Mouse (Mus musculus) left cerebral cortex, postnatal 14 days (tissue): Measurements from ENCODE around the gene Hist2h2be. TPM values are rescaled to one million over a fixed set of nuclear protein-coding genes. Genes with fewer than 3 reads are reported as not detected.
"Not testable (repeated sequence)": the region's sequence is repeated elsewhere in the genome, so short reads cannot be mapped to it uniquely, and the experiment has no call there.

Source experiments
- DNase-seq, 2 experiments: peaks; one replicate each; pipeline ENCODE4 v3.0.0; 2021 to 2022; ENCODE audit warnings: low spot score in 2 of 2, mixed read lengths in 1 of 2
- intact Hi-C: fragments of 180-260 bp; cut with DNase I; formaldehyde crosslinking; loops from one replicate; pipeline ENCODE4 v1.15.1; 2025
- total RNA-seq, 2 experiments: library from RNA; stranded (reverse); gene quantifications; 2 replicates each; pipeline ENCODE4 v1.2.3; 2021

Hist2h2be gene
- total RNA-seq, 2 experiments from 2014 or later, result 2.3 to 3.8 TPM

- intact Hi-C loops, result no loop called here
- no peak for DNase-seq
Measured at GRCm38 (mm10) chr3:96254683-96255355, 33.9 kb downstream of the Hist2h2be start.

DNA sequence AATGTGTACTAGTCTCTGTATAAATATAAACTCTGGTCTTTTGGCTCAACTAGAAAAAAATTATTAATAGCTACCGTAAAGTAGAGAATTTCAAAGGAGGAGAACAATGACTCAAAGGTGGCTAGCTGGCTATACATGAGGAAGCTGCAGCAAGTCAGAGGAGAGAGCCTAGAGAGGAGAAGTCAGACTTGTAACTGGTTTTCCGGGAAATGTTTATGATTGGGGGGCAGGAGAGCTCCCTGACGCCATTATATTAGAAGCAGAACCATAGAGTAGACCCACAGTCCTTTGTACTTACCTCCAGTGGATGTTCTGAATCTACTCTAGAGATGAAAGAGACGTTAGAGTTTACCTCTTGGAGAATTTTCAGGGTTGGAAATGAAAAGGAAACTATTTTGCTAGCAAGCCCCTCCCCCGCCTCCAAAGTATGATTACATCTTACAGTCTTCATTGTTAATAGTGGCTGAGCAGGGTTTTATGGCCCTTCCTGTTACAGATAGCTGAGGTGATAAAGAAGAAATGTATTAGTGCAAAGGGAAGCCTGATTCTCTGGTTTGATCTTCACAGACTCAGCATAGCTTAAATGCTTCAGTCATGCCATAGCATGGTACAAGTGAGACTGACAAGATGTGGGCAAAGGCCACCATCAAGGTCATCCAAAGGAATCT, 35.1 kb downstream of the Hist2h2be start:
- intact Hi-C loops, result no loop called here
- no peak for DNase-seq

DNA sequence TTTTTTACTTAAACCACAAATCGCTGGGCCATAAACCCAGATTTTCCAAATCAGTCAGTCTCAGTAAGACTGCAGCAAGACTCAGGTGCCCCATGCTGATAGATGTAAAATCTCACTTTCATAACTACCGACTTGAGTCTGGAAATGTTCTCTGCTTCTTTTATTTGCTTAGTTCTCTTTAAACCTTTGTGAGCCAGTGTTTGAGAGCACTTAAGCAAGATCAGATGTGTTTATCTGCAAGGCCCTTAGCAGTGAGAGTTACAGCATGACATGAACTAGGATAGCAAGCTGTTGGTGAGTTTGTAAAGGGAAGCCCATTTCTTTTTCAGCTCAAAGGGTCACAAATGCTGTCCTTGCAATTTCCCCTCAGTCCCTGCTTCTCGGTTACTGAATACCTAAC, 36.3 kb downstream of the Hist2h2be start:
- DNase-seq, result no peak
- intact Hi-C loops, result no loop called here

- DNase-seq, result peak in 1 of 2 experiments; percentile 56
- intact Hi-C loops, result no loop called here
Measured at GRCm38 (mm10) chr3:96260220-96260619, 39.3 kb downstream of the Hist2h2be start.

GRCm38 (mm10) chr3:96261623-96262022, 40.7 kb downstream of the Hist2h2be start:
- no peak for DNase-seq
- intact Hi-C loops, result no loop called here

GRCm38 (mm10) chr3:96262216-96262875, 41.4 kb downstream of the Hist2h2be start:
- DNase-seq, result peak; percentile 73 to 80
- intact Hi-C loops, result no loop called here

GRCm38 (mm10) chr3:96262979-96263550, 42.1 kb downstream of the Hist2h2be start, which contains the start of gene Hist2h4:
Hist2h4 (minus strand) TSS chr3:96263311.
- peak; percentile 97 to 98 for DNase-seq
- intact Hi-C loops, result no loop called here

GRCm38 (mm10) chr3:96263558-96264403, 42.9 kb downstream of the Hist2h2be start:
- DNase-seq, result no peak
- intact Hi-C loops, result no loop called here

DNA sequence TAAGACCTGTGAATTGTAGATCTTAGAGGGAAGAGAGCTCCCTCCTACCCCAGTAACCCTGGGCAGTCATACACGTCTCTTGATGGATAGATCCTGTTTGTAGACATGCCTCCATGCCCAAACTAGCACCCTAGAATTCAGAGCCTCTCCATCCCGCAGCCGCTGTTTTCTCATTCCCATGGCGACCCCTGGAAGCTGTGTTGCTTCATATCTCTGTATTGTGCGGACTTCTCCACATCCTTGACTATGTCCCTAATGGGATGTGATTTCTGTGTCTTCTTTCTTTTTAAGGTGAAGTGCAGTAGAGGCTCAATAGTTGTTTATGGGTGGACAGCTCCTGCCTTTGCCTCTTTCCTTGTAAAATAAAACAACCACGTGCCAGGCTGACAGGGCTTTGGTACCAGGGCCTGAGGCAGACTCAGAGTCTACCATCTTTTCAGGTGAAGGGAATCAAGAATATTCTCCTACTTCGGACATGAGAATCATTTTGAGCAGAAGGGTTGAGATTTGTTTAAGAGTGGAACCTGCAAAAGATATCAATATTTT, 43.6 kb downstream of the Hist2h2be start:
- intact Hi-C loops, result no loop called here
- no peak for DNase-seq

DNA sequence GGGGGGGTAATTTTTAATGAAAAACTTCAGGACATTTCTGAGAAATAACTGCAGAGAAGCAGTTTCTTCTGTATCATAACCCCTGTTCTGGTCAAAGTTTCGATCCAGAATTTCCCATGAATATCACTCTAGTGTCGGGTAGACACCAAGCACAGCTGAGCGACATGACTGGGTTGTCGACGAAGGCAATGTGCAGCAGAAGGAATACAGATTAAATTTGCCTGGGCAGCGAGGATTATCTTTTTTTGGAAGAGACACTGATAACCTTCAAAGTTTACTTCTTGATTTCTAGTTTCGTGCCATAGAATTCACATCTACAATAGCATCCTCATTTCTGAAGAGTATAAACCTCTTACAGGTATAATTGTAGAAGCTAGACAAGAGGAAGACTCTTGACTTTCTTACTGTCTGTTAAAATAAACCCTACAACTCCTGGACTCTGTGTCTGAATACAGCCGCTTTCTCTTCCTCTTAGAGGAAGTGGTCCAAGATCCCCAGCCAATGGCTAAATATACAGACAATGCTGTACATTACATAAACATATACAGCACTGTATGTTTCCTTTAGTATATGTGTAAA, 45.3 kb downstream of the Hist2h2be start:
- intact Hi-C loops, result no loop called here
- no peak for DNase-seq

- intact Hi-C loops, result no loop called here
- DNase-seq, result no peak
Measured at GRCm38 (mm10) chr3:96267541-96267940, 46.6 kb downstream of the Hist2h2be start.

DNA sequence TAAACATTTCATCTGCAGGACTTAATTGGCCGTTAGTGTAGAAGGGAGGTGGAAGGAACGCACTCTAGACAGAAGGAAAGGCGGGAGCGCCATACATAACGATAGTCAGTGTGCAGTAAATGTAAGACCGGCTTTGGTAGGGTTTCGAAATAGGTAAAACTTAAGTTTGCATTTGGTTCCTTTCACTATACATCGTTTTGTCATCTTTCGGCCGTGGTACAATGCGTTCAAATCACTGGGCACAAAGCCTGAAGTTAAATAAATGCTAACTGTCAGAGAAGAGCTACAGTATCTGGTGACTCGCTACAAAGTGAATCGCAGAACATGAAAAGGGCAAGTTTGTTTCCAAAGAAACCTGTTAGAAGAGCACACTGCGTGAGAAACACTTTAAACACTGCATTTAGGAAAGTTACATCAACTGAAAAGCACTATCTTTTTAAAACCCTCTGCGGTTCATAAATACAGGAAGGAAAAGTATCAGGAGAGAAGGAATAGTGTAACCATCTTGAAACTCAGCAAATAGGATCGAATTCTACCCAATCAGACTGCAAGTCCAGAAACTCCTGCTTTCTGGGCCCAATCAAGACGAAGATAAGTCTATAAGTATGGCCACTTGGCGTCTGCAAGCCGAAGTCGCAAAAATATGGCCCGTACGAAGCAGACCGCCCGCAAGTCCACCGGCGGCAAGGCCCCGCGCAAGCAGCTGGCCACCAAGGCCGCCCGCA, 47.3 kb downstream of the Hist2h2be start, which contains the start of gene Hist2h3b:
Hist2h3b (plus strand) TSS at position 604 of the 725 bp plus-strand sequence.
- intact Hi-C loops, result no loop called here
- peak; percentile 83 to 86 for DNase-seq

DNA sequence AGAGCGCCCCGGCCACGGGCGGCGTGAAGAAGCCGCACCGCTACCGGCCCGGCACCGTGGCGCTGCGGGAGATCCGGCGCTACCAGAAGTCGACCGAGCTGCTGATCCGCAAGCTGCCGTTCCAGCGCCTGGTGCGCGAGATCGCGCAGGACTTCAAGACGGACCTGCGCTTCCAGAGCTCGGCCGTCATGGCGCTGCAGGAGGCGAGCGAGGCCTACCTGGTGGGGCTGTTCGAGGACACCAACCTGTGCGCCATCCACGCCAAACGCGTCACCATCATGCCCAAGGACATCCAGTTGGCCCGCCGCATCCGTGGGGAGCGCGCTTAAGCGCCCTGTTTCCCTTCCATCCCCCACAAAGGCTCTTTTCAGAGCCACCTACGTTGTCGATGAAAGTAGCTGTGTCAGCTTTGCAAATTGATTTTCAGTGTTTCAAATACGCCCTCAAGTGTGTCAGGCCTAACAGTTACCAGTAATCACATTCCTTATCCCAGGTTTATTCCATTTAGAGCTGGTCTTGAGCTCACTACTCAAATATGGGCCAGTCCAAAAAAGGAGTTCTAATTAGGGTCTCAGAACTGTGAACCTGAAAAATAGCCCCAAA, 48.0 kb downstream of the Hist2h2be start:
- intact Hi-C loops, DNase-seq: not testable (repeated sequence)

DNA sequence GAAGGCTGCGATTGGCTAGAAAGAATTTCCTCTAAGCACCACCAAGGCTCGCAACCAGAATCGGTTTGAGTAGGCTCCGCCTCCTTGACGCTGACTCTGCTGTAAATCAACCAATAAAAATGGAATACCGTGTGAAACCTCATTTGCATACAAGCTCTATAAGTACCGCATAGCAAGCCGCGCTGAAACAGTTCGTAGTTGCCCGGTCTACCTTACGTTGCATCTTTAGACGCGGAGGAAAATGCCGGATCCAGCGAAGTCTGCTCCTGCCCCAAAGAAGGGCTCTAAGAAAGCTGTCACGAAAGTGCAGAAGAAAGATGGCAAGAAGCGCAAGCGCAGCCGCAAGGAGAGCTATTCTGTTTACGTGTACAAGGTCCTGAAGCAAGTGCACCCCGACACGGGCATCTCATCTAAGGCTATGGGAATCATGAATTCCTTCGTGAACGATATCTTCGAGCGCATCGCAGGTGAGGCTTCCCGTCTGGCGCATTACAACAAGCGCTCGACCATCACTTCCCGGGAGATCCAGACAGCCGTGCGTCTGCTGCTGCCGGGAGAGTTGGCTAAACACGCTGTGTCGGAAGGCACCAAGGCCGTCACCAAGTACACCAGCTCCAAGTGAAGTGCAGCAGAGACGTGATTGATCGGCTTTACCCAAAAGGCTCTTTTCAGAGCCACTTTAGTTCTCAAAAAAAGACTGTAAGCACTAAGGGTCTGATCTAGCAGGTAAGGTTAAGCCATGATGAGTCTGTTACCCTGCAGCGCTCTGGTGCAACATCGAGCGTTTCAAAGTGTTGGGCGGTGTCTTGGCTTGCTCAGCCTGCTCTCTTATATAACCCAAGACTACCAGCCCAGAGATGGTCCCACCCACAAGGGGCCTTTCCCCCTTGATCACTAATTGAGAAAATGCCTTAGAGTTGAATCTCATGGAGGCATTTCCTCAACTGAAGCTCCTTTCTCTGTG, 48.9 kb downstream of the Hist2h2be start, which contains the start of gene Hist2h2bb:
Hist2h2bb (plus strand) TSS at position 242 of the 964 bp plus-strand sequence.
- DNase-seq, result peak; percentile 94 to 98
- intact Hi-C loops, result no loop called here
